Mouse (Mus musculus): ENCODE results near the gene Adap1. TPM values are rescaled to one million over a fixed set of nuclear protein-coding genes. Genes with fewer than 3 reads are reported as not detected.

Gene Adap1
- polyA plus RNA-seq, 1 experiment from 2014 or later: 13.8 TPM

DNA sequence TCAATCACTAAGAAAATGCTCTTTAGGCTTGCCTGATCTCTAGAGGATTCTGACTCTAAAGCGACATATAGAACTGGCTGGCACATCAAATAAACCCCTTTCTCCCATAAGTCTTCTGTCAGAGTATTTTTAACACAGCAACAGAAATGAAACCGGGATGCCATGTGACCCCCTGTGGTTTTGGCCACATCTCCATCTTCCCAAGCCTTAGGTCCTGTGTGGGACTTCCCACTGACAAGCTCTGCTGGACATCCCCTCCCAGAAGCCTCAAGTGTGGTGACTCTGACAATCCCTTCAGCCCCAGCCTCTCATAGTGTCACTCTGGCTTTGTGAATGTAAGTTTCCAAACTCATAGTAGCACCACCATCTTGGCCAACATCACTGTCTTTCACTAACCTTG lies 31.3 kb downstream of the Adap1 start:
- no peaks in the 10 kb centered on the region for H3K36me3 ChIP-seq (ENCODE audit: control insufficient read depth, insufficient read depth, low read length)
- TF ChIP-seq EP300 (optimal IDR thresholded peaks at IDR 0.05) (no peak), CTCF (IDR thresholded peaks at IDR 0.05; ENCODE audit: low read depth) (no peak)
- DNase-seq (ENCODE audit: low spot score): no peak
- H3K4me2 ChIP-seq (replicated peaks; ENCODE audit: low read depth): no peak overlapping the region
- no peaks in the 10 kb centered on the region for H3K4me1 ChIP-seq (replicated peaks; ENCODE audit: control insufficient read depth, insufficient read depth)
- no peak overlapping the region for H3K27ac ChIP-seq (replicated peaks)
- H3K9ac ChIP-seq (ENCODE audit: low read length): no peak overlapping the region
- H3K27me3 ChIP-seq (ENCODE audit: control insufficient read depth, insufficient read depth, low read length): no peaks in the 10 kb centered on the region
- H3K9me3 ChIP-seq (ENCODE audit: control insufficient read depth, low read length): no peaks in the 10 kb centered on the region; the same call in 1 of the 2 replicates
- no peak overlapping the region for H3K4me3 ChIP-seq (ENCODE audit: low read depth, low read length)
- no peak for ATAC-seq (ENCODE audit: low FRiP score, low TSS enrichment)
- WGBS: 77% methylated on average over 2 of the region's 2 CpGs

- no peak overlapping the region for H3K4me3 ChIP-seq (ENCODE audit: low read depth, low read length)
- no peak overlapping the region for H3K9ac ChIP-seq (ENCODE audit: low read length)
- no peak for TF ChIP-seq EP300 (optimal IDR thresholded peaks at IDR 0.05)
- no peak for TF ChIP-seq CTCF (IDR thresholded peaks at IDR 0.05; ENCODE audit: low read depth)
- 73% methylated on average over 6 of the region's 6 CpGs for WGBS
- ATAC-seq (ENCODE audit: low FRiP score, low TSS enrichment): no peak
- no peaks in the 10 kb centered on the region for H3K27me3 ChIP-seq (ENCODE audit: control insufficient read depth, insufficient read depth, low read length)
- no peaks in the 10 kb centered on the region for H3K36me3 ChIP-seq (ENCODE audit: control insufficient read depth, insufficient read depth, low read length)
- no peak overlapping the region for H3K27ac ChIP-seq (replicated peaks)
- H3K4me1 ChIP-seq (replicated peaks; ENCODE audit: control insufficient read depth, insufficient read depth): 0 out of 2 replicates have a peak, but pooled peaks cover 2% of the 10 kb centered on the region
- H3K4me2 ChIP-seq (replicated peaks; ENCODE audit: low read depth): no peak overlapping the region
- no peaks in the 10 kb centered on the region; the same call in 1 of the 2 replicates for H3K9me3 ChIP-seq (ENCODE audit: control insufficient read depth, low read length)
- DNase-seq (ENCODE audit: low spot score): no peak
Measured at GRCm38 (mm10) chr5:139291811-139292560, 33.4 kb downstream of the Adap1 start.

GRCm38 (mm10) chr5:139290467-139291259 lies 34.8 kb downstream of the Adap1 start:
- 80% methylated on average over 12 of the region's 12 CpGs for WGBS

DNA sequence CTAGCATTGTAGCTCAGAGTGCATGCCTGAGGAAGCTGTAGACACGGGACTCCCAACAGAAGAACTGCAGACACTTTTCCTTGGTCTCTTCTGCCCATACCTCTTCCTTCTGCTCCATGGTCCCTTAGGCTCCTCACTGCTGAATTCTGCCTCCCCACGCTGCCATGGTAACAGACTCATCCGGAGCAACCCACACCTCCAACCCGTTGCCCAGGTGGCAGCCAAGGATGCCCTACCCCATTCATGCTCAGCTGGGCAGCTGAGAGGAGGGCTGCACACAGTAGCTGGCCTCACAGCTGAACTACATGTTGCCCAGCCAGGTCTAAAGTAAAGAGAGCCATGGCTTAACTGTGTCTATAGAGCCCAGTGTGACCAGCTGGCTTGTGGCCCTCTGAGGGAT lies 36.8 kb downstream of the Adap1 start:
- Histone ChIP-seq H3K9me3 (ENCODE audit: control insufficient read depth, low read length) (no peaks in the 10 kb centered on the region), H3K27ac (replicated peaks) (no peak overlapping the region), H3K9ac (ENCODE audit: low read length) (no peak overlapping the region), H3K27me3 (ENCODE audit: control insufficient read depth, insufficient read depth, low read length) (no peaks in the 10 kb centered on the region), H3K4me2 (replicated peaks; ENCODE audit: low read depth) (no peak overlapping the region), H3K36me3 (ENCODE audit: control insufficient read depth, insufficient read depth, low read length) (no peaks in the 10 kb centered on the region), H3K4me1 (replicated peaks; ENCODE audit: control insufficient read depth, insufficient read depth) (peaks cover 9% of the 10 kb centered on the region), H3K4me3 (ENCODE audit: low read depth, low read length) (no peak overlapping the region)
- 88% methylated on average over 4 of the region's 4 CpGs for WGBS
- DNase-seq (ENCODE audit: low spot score): no peak
- TF ChIP-seq CTCF (IDR thresholded peaks at IDR 0.05; ENCODE audit: low read depth) (no peak), EP300 (optimal IDR thresholded peaks at IDR 0.05) (no peak)
- no peak for ATAC-seq (ENCODE audit: low FRiP score, low TSS enrichment)

More at GRCm38 (mm10) chr5:139290467-139291259, 34.8 kb downstream of the Adap1 start:
- H3K27me3 ChIP-seq (ENCODE audit: control insufficient read depth, insufficient read depth, low read length): no peaks in the 10 kb centered on the region
- no peaks in the 10 kb centered on the region for H3K36me3 ChIP-seq (ENCODE audit: control insufficient read depth, insufficient read depth, low read length)
- ATAC-seq (ENCODE audit: low FRiP score, low TSS enrichment) (no peak), DNase-seq (ENCODE audit: low spot score) (no peak)
- TF ChIP-seq EP300 (optimal IDR thresholded peaks at IDR 0.05) (no peak), CTCF (IDR thresholded peaks at IDR 0.05; ENCODE audit: low read depth) (no peak)
- H3K27ac ChIP-seq (replicated peaks): no peak overlapping the region
- H3K9ac ChIP-seq (ENCODE audit: low read length): no peak overlapping the region
- no peaks in the 10 kb centered on the region; the same call in 1 of the 2 replicates for H3K9me3 ChIP-seq (ENCODE audit: control insufficient read depth, low read length)
- H3K4me2 ChIP-seq (replicated peaks; ENCODE audit: low read depth): no peak overlapping the region
- peaks cover 6% of the 10 kb centered on the region; the same call in 1 of the 2 replicates for H3K4me1 ChIP-seq (replicated peaks; ENCODE audit: control insufficient read depth, insufficient read depth)
- H3K4me3 ChIP-seq (ENCODE audit: low read depth, low read length): no peak overlapping the region

- H3K4me1 ChIP-seq (replicated peaks; ENCODE audit: control insufficient read depth, insufficient read depth): peaks cover 9% of the 10 kb centered on the region
- DNase-seq (ENCODE audit: low spot score) (no peak), ATAC-seq (ENCODE audit: low FRiP score, low TSS enrichment) (no peak)
- no peaks in the 10 kb centered on the region for H3K36me3 ChIP-seq (ENCODE audit: control insufficient read depth, insufficient read depth, low read length)
- no peak overlapping the region for H3K27ac ChIP-seq (replicated peaks)
- H3K9me3 ChIP-seq (ENCODE audit: control insufficient read depth, low read length): no peaks in the 10 kb centered on the region
- H3K9ac ChIP-seq (ENCODE audit: low read length): no peak overlapping the region
- H3K4me3 ChIP-seq (ENCODE audit: low read depth, low read length): no peak overlapping the region
- H3K27me3 ChIP-seq (ENCODE audit: control insufficient read depth, insufficient read depth, low read length): no peaks in the 10 kb centered on the region
- no peak for TF ChIP-seq EP300 (optimal IDR thresholded peaks at IDR 0.05)
- 87% methylated on average over 4 of the region's 4 CpGs for WGBS
- no peak overlapping the region for H3K4me2 ChIP-seq (replicated peaks; ENCODE audit: low read depth)
Measured at GRCm38 (mm10) chr5:139287787-139288186, 37.6 kb downstream of the Adap1 start.

- no peak for ATAC-seq (ENCODE audit: low FRiP score, low TSS enrichment)
- Histone ChIP-seq H3K9me3 (ENCODE audit: control insufficient read depth, low read length) (no peaks in the 10 kb centered on the region), H3K27ac (replicated peaks) (peak overlapping the region; percentile 65), H3K4me1 (replicated peaks; ENCODE audit: control insufficient read depth, insufficient read depth) (peaks cover 9% of the 10 kb centered on the region), H3K4me2 (replicated peaks; ENCODE audit: low read depth) (no peak overlapping the region), H3K9ac (ENCODE audit: low read length) (no peak overlapping the region), H3K27me3 (ENCODE audit: control insufficient read depth, insufficient read depth, low read length) (no peaks in the 10 kb centered on the region), H3K4me3 (ENCODE audit: low read depth, low read length) (no peak overlapping the region), H3K36me3 (ENCODE audit: control insufficient read depth, insufficient read depth, low read length) (no peaks in the 10 kb centered on the region)
- DNase-seq (ENCODE audit: low spot score): peak; percentile 23
- WGBS: 74% methylated on average over 5 of the region's 5 CpGs
- TF ChIP-seq CTCF (IDR thresholded peaks at IDR 0.05; ENCODE audit: low read depth) (no peak), EP300 (optimal IDR thresholded peaks at IDR 0.05) (no peak)
Measured at GRCm38 (mm10) chr5:139287099-139287498, 38.3 kb downstream of the Adap1 start.

Data from stomach, postnatal 0 days (tissue).